Mouse (Mus musculus) macrophage (primary cell): ENCODE results near the gene Sppl2b. TPM values are rescaled to one million over a fixed set of nuclear protein-coding genes. Genes with fewer than 3 reads are reported as not detected.

ENCODE experiments used
- H3K27ac ChIP-seq: fragments of 350-480 bp; formaldehyde crosslinking; 2 replicates; pipeline ENCODE4 v1.9.0; 2021
- H3K36me3 ChIP-seq: fragments of 350-480 bp; formaldehyde crosslinking; 2 replicates; pipeline ENCODE4 v1.9.0; 2021; ENCODE audit errors: inconsistent target
- H3K4me3 ChIP-seq: fragments of 350-480 bp; formaldehyde crosslinking; 2 replicates; pipeline ENCODE4 v1.9.0; 2021; ENCODE audit errors: inconsistent target
- H3K79me2 ChIP-seq: fragments of 350-480 bp; formaldehyde crosslinking; 2 replicates; pipeline ENCODE4 v1.9.0; 2021; ENCODE audit errors: inconsistent target
- WGBS: methylation state at CpG from one replicate; pipeline ENCODE4 v1.1.7; 2026; ENCODE audit warnings: inconsistent platforms; ENCODE audit not compliant: missing documents; 5-methylcytosine and 5-hydroxymethylcytosine counted together
- polyA plus RNA-seq: library from polyadenylated mRNA; stranded (reverse); fragments of 250-400 nt; gene quantifications from 3 replicates; pipeline ENCODE4 v1.2.4, GENCODE M21; 2018; ENCODE audit warnings: inconsistent platforms

Sppl2b gene
- polyA plus RNA-seq, 1 experiment from 2014 or later = 8.7 TPM

- H3K36me3 ChIP-seq = no peaks in the 10 kb centered on the region
- WGBS = 39% methylated on average over 9 of the region's 11 CpGs
These were observed 32.1 kb downstream of the Sppl2b start for GRCm38 (mm10) chr10:80887181-80887580.

GRCm38 (mm10) chr10:80895100-80895499 is 40.0 kb downstream of the Sppl2b start:
- Histone ChIP-seq H3K27ac (no peak overlapping the region), H3K4me3 (no peak overlapping the region), H3K79me2 (peaks cover 18% of the 10 kb centered on the region), H3K36me3 (0 out of 2 replicates have a peak, but pooled peaks cover 4% of the 10 kb centered on the region)
- WGBS = 86% methylated on average over 7 of the region's 7 CpGs

More at GRCm38 (mm10) chr10:80887181-80887580, 32.1 kb downstream of the Sppl2b start:
- Histone ChIP-seq H3K4me3 (no peak overlapping the region), H3K79me2 (no peaks in the 10 kb centered on the region), H3K27ac (no peak overlapping the region)

- 0 out of 2 replicates have a peak, but pooled peaks cover 4% of the 10 kb centered on the region for H3K36me3 ChIP-seq
- WGBS = 92% methylated on average over 2 of the region's 6 CpGs
- H3K4me3 ChIP-seq = no peak overlapping the region
- H3K27ac ChIP-seq = no peak overlapping the region
- H3K79me2 ChIP-seq = peaks cover 20% of the 10 kb centered on the region
These were observed 40.6 kb downstream of the Sppl2b start for GRCm38 (mm10) chr10:80895697-80896096.

- H3K79me2 ChIP-seq = peaks cover 20% of the 10 kb centered on the region
- no peak overlapping the region for H3K27ac ChIP-seq
- 0 out of 2 replicates have a peak, but pooled peaks cover 4% of the 10 kb centered on the region for H3K36me3 ChIP-seq
- WGBS = 82% methylated on average over 24 of the region's 24 CpGs
- no peak overlapping the region for H3K4me3 ChIP-seq
These were observed 41.8 kb downstream of the Sppl2b start for GRCm38 (mm10) chr10:80896581-80897485.

- 89% methylated on average over 36 of the region's 41 CpGs for WGBS
- Histone ChIP-seq H3K36me3 (0 out of 2 replicates have a peak, but pooled peaks cover 4% of the 10 kb centered on the region), H3K27ac (no peak overlapping the region), H3K79me2 (peaks cover 20% of the 10 kb centered on the region), H3K4me3 (no peak overlapping the region)
These were observed 42.9 kb downstream of the Sppl2b start for GRCm38 (mm10) chr10:80897861-80898510.

GRCm38 (mm10) chr10:80899074-80899473 is 44.0 kb downstream of the Sppl2b start:
- H3K79me2 ChIP-seq = peaks cover 20% of the 10 kb centered on the region
- H3K27ac ChIP-seq = no peak overlapping the region
- H3K4me3 ChIP-seq = no peak overlapping the region
- WGBS = 98% methylated on average over 7 of the region's 8 CpGs
- 0 out of 2 replicates have a peak, but pooled peaks cover 4% of the 10 kb centered on the region for H3K36me3 ChIP-seq

GRCm38 (mm10) chr10:80899591-80900317 is 44.7 kb downstream of the Sppl2b start:
- peaks cover 20% of the 10 kb centered on the region for H3K79me2 ChIP-seq
- H3K27ac ChIP-seq = peak overlapping the region; percentile 51
- peak overlapping the region; percentile 74 for H3K4me3 ChIP-seq
- H3K36me3 ChIP-seq = 0 out of 2 replicates have a peak, but pooled peaks cover 4% of the 10 kb centered on the region
- 24% methylated on average over 23 of the region's 25 CpGs for WGBS

GRCm38 (mm10) chr10:80900318-80901247 is 45.5 kb downstream of the Sppl2b start, which contains the start of gene Timm13:
Gene Timm13, minus strand, starts transcription at chr10:80900969.
- Histone ChIP-seq H3K79me2 (peaks cover 20% of the 10 kb centered on the region), H3K36me3 (0 out of 2 replicates have a peak, but pooled peaks cover 4% of the 10 kb centered on the region), H3K4me3 (peak within 1 kb of the TSS; percentile 74), H3K27ac (peak within 1 kb of the TSS; percentile 51)
- WGBS = under 1% methylated on average over 70 of the region's 72 CpGs

- H3K4me3 ChIP-seq = no peak overlapping the region
- peaks cover 20% of the 10 kb centered on the region for H3K79me2 ChIP-seq
- H3K27ac ChIP-seq = 0 out of 2 replicates have a peak overlapping the region, but pooled peaks have one; percentile 15
- H3K36me3 ChIP-seq = 0 out of 2 replicates have a peak, but pooled peaks cover 4% of the 10 kb centered on the region
- 93% methylated on average over 18 of the region's 19 CpGs for whole genome bisulfite sequencing
These were observed 46.6 kb downstream of the Sppl2b start for GRCm38 (mm10) chr10:80901409-80902272.

GRCm38 (mm10) chr10:80902273-80902940 is 47.3 kb downstream of the Sppl2b start:
- Histone ChIP-seq H3K4me3 (no peak overlapping the region), H3K27ac (no peak overlapping the region), H3K79me2 (peaks cover 20% of the 10 kb centered on the region), H3K36me3 (0 out of 2 replicates have a peak, but pooled peaks cover 4% of the 10 kb centered on the region)
- 96% methylated on average over 9 of the region's 9 CpGs for WGBS

GRCm38 (mm10) chr10:80903282-80903681 is 48.2 kb downstream of the Sppl2b start:
- Histone ChIP-seq H3K79me2 (peaks cover 20% of the 10 kb centered on the region), H3K27ac (no peak overlapping the region), H3K4me3 (no peak overlapping the region), H3K36me3 (0 out of 2 replicates have a peak, but pooled peaks cover 3% of the 10 kb centered on the region)
- WGBS = 95% methylated on average over 9 of the region's 10 CpGs

- 92% methylated on average over 28 of the region's 28 CpGs for WGBS
- Histone ChIP-seq H3K4me3 (no peak overlapping the region), H3K79me2 (peaks cover 12% of the 10 kb centered on the region), H3K27ac (no peak overlapping the region), H3K36me3 (peaks cover 5% of the 10 kb centered on the region; the same call in 1 of the 2 replicates)
These were observed 49.1 kb downstream of the Sppl2b start for GRCm38 (mm10) chr10:80904004-80904693.
